Mouse (Mus musculus): ENCODE data around the gene Wfdc15a. TPM values are rescaled to one million over a fixed set of nuclear protein-coding genes. Genes with fewer than 3 reads are reported as not detected.
"Not testable (repeated sequence)": the region's sequence is repeated elsewhere in the genome, so short reads cannot be mapped to it uniquely, and the experiment has no call there.

Wfdc15a gene
- not detected for total RNA-seq (2021)

DNA sequence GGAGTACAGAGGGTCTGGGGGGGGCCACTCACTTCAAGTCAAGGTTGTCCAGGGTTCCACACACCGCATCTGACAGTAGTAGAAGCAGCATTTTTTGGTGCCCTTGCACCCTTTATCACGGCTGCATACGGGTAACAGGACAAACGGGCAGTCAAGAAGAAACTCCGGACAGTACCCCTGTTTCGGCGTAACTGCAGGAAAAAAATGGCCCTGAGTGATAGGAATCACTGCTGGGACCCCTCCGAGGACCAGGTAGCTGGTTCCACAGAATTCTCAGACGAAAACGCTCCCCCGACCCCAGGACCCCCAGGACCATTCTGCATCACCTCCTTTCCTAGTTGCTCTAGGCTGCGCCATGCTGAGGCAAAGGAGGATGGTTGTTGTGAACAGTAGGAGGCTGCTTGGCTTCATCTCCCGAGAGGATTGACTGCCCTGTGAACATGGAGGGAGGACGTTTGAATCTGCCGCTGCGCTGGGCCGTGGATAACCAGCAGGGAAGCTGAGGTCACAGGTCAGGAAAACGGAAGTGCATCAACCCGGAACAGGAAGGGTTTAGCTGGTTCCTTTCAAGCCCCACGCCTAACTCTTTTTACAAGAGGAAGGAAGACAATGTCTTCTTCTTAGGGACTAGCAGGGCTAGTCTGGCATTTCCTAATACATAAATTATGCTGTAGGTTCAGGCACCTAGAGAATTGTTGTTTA, at the start of gene Wfdc15a:
Wfdc15a (minus strand) TSS at position 505 of the 702 bp plus-strand sequence.
- no peak for DNase-seq

GRCm38 (mm10) chr2:164238366-164238765, 38.4 kb upstream of the Wfdc15a start, which contains the start of gene Svs2:
Gene Svs2 (minus strand): TSS chr2:164238466.
- DNase-seq: no peak

DNA sequence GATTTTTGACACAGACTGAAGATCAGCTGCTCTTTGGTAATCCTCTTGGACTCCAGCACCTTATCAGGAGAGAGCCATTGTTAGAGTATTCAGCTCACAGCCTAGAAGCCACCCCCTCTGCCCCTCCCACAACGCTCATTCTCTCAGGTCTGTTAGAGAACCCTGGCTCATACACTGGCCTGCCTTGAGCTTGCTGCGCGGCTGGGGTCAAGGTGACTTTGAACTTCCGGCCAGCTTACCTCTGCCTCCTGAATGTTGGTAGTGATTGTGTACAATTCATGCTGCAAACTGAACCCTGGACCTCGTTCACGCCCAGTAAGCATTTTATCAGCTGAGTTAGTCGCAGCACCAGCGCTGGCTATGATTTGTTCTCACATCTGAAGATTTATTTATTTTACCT, 32.7 kb upstream of the Wfdc15a start:
- no peak for DNase-seq

DNA sequence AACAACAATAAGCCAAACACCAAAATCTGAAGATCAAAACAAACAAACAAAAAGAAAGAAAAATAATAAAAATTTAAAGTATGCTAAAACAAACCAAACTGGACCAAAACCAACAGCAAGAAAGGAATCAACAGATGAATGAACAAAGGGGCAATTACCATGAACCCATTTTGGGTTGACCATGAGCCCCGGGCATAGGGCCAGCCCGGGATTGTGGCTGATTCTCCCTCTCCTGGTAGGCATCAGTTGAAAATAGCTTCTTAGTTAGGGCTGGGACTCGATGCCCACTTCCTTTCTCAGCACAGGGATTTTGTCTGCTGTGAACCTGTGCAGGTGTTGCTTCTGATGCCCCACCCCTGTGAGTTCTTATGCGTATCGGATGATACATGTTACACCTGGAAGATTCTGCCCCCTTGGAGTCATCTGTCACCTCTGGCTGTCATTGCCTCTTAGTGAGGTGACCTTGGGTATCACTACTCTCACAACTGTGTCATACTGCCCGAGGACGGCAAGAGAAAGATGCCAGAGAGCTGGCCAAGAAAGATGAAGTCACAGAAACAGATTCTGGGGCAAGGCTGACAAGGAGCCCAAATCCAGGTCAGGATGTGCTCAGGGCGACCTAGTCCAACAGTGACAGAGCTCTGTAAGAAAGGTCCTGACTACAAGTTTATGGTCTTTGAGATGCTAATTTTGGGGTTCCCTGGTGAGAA, 28.6 kb upstream of the Wfdc15a start:
- DNase-seq: no peak

DNA sequence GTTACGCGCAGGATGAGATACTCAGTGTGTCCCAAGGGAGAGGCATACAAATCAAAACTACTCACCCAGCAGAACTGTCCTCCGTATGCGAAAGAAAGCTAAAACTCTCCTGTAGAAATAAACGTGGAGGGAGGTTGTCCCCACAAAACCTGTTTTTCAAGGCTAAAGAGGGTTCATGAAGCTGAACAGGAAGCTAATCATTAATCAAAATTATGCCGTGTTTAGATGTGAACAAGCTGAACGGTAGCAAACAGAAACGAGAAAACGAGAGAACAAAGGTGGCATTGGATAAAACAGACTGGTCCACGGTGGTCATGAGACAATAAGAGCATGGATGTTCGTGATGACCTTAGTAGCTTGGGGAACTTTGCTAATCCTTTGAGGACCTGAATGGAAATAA, 21.6 kb upstream of the Wfdc15a start, which contains the start of gene Wfdc15b:
Wfdc15b (minus strand) TSS at position 139 of the 400 bp plus-strand sequence.
- no peak for DNase-seq

DNA sequence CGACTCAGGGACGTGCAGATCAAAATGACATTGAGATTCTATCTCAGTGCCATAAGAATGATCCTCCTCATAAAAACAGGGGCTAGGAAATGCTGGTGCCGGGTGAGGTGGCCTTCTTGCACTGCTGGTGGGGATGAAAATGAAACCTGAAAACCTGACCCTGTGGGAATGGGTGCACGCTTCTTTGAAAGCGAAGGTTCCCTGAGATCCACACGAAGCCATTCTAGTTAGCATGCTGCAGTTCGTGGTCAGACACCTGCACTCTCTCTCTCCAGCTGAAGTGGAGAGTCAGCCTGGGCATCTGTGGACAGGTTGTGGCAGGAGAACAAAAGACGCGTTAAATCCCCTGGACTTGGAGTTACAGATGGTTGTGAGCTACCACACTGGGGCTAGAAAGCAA, 19.4 kb upstream of the Wfdc15a start:
- no peak for DNase-seq

GRCm38 (mm10) chr2:164212711-164213110, 12.8 kb upstream of the Wfdc15a start:
- no peak for DNase-seq

DNA sequence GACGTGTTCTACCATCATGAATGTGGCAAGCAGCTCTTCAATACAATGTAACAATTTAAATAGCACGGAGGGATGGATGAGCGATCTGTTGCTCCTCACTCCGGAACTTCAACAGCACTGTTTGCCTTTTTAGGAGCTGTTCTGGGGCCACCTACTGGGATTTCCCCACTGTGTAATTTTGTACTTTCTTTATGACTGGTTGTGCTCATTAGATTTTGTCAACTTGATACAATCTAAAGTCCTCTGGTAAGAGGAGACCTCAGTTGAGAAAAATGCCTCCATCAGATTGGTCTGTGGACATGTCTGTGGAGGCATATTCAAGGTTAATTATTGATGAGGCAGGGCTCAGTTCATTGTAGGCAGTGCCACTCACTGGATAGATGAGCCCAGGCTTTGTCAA, 11.0 kb upstream of the Wfdc15a start:
- DNase-seq: no peak

- DNase-seq: no peak
Observed at GRCm38 (mm10) chr2:164206676-164207075, 6.7 kb upstream of the Wfdc15a start.

DNA sequence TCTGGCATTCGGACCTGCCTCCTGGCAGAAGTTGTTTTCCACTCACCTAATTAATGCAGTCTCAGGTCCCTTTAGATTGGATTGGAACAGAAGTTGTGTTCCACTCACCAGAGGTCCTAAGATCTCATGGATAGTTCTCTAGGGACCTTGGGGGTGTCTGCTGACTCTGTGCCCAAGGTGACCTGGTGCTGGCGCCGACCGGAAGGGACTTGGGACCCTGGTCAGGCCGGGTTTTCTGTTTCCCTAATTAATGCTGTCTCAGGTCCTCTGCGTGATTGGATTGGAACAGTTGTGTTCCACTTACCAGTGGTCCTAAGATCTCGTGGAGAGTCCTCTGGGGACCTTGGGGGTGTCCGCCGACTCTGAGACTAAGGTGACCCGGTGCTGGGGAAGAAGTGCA, 6.1 kb upstream of the Wfdc15a start:
- DNase-seq: not testable (repeated sequence)

GRCm38 (mm10) chr2:164196700-164196990, 3.3 kb downstream of the Wfdc15a start:
- no peak for DNase-seq

DNA sequence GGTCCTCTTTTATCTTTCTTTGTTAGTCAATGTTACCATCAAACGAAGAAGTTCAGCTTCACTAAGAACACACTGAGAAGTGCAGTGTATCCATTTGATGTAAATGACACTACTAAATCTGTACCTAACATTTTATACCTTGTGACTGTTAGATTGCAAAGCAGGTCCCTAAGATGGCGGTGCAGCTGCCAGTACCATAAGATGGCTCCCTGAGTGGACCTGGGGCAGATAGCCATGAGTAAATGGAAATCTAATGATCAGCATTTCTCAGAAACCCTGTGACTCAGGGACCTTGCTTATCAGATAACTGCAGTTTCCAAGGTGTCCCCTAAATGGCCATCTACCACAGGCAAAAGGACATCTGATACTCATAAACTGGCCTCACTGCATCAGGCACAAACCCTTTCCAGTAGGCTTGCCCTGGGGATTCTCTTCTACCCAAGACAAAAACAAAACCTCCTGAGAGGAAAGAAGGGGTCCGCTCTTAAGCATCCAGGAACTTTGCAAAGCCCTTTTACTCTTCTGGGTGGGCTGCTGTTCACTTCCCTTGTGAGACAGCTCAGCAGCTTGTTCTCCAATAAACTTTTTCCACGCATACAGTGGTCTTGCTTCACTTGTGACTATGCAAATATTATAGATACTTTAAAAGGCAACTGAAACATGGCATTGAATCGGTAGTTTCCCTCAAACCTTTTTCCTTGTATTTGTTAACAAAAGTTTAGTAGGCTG, 3.8 kb downstream of the Wfdc15a start:
- no peak for DNase-seq

- DNase-seq: no peak
Observed at GRCm38 (mm10) chr2:164194959-164195630, 4.8 kb downstream of the Wfdc15a start.

DNA sequence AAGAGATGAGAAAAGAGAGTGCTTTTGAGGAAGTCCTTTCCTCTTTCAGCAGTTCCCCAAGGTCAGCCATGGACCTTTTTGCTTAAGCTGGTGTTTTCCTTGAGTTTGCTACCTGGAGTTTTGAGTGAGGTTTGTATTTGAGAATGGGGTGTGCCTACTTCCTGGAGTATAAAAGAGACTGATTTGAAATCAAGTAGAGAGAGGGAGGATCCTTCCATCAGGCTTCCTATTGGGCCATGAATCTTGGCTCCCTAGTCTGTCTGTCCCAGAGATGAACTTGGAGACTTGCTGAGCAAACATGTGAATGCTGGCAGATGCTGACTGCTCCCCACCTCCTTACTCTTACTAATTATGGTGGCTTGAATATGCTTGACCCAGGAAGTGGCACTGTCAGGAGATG, 7.7 kb downstream of the Wfdc15a start:
- DNase-seq: no peak

GRCm38 (mm10) chr2:164190576-164190975, 9.4 kb downstream of the Wfdc15a start, which contains the start of gene Wfdc12:
Gene Wfdc12 (minus strand): TSS chr2:164190608.
- no peak for DNase-seq

DNA sequence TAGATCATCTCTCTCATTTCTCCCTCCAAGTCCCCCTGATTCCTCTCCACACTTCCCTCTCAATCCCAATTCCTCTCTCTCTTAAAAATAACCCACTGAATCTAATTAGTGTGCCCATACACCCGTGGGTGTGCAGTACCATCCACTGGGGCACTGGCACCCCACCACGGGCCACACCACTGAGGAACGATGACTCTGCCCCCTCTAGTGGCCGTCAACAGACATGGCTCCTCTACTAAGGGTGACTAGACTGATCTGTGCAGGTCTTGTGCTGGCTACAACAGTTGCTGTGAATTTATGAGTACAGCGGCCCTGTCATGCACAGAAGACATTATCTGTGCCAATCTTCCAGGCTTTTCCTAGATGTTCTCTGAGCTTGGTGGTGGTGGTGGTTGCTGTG, 11.2 kb downstream of the Wfdc15a start:
- no peak for DNase-seq

- DNase-seq: no peak
Observed at GRCm38 (mm10) chr2:164184145-164184719, 15.7 kb downstream of the Wfdc15a start.

DNA sequence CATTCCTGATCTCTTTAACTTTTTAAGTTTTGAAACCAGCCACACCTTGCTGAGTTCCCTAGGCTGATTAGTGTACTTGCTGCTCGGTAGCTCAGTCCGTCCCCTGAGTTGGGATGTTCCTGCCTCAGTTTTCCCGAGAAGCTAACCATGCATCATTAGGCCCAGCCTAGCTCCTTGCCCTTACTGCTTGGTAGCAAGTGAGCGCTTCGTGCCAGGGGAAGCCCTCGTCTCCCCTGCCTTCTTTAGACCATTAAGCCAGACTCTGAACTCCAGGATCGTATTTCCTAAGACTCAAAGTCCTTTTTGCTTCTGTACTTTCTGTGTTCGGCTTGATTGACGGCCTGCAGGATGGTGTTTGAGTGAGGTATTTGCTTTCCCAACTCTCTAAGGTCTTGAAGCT, 16.6 kb downstream of the Wfdc15a start:
- no peak for DNase-seq

DNA sequence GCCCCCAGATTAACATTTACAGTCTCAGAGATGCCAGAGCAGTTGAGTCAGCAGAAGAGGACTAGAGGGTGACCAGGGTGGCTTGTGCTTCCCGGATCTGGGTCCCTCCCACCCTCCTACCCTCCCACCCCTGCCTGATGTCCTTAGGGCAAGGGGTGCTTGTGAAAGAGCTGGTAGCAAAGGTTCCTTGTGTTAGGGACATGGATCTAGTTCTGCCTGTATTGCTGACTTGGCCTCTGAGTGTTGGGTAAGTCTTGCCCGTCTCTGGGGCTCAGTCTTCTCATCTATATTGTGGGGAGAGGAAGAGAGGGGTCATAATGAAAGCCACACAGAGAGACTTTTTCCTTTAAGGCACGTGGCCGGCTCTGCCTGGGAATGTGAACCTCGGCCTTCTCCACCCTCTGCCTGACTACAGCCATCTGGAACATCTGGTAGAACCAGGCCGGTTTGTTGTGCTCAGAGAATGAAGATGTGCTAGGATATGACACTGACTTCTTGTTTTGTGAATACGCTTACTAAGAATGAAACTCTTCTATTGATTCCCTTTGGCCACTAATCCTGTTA, 17.2 kb downstream of the Wfdc15a start, which contains the start of gene Wfdc5:
Wfdc5 (minus strand) TSS at position 51 of the 564 bp plus-strand sequence.
- DNase-seq: no peak

GRCm38 (mm10) chr2:164180770-164181169, 19.2 kb downstream of the Wfdc15a start:
- DNase-seq: no peak

DNA sequence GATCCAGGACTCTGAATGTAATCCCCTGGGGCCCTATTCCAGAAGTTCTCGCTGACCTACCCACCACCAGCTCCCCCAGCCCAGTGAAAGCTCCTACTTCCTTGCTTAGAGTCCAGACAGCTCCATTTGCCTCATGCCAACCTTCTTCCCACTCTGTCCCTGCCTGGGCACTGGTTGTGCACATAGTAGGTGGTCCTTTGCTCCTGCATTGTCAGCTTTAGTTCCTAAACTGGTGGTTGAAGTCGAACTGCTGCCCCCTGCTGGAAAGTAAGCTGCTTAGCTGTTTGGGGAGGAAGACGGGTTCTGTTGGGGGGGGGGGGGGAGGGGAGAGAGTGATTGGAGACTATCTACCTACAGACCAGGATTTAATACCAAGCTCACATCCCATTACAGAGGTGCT, 19.8 kb downstream of the Wfdc15a start:
- DNase-seq: peak; percentile 50

GRCm38 (mm10) chr2:164177831-164178230, 22.1 kb downstream of the Wfdc15a start:
- DNase-seq: no peak
